Mouse (Mus musculus) heart, postnatal 36 days (tissue): ENCODE results near the gene Entpd7. TPM values are rescaled to one million over a fixed set of nuclear protein-coding genes. Genes with fewer than 3 reads are reported as not detected.

Source experiments
- DNase-seq, 2 experiments: peaks; one replicate each; pipeline ENCODE4 v3.0.0; 2021 to 2022
- intact Hi-C: fragments of 180-260 bp; cut with DNase I; formaldehyde crosslinking; loops from one replicate; pipeline ENCODE4 v1.15.1; 2025
- total RNA-seq, 2 experiments: library from RNA; stranded (reverse); gene quantifications; 2 replicates each; pipeline ENCODE4 v1.2.3; 2021

The Entpd7 gene
- total RNA-seq, 2 experiments from 2014 or later = 2.9 to 3.3 TPM

- intact Hi-C loops = no loop called here
- DNase-seq = no peak
Measured at GRCm38 (mm10) chr19:43761543-43762256, 72.2 kb downstream of the Entpd7 start.

- intact Hi-C loops = no loop called here
- no peak for DNase-seq
Measured at GRCm38 (mm10) chr19:43762410-43762809, 72.9 kb downstream of the Entpd7 start.

- intact Hi-C loops = no loop called here
- no peak for DNase-seq
Measured at GRCm38 (mm10) chr19:43766451-43766850, 77.0 kb downstream of the Entpd7 start.

GRCm38 (mm10) chr19:43767549-43768322 is 78.3 kb downstream of the Entpd7 start:
- intact Hi-C loops = no loop called here
- DNase-seq = no peak

GRCm38 (mm10) chr19:43769366-43769960 is 80.0 kb downstream of the Entpd7 start:
- no peak for DNase-seq
- intact Hi-C loops = no loop called here

- intact Hi-C loops = no loop called here
- no peak for DNase-seq
Measured at GRCm38 (mm10) chr19:43770584-43770983, 81.1 kb downstream of the Entpd7 start.

- no peak for DNase-seq
- intact Hi-C loops = no loop called here
Measured at GRCm38 (mm10) chr19:43771499-43771969, 82.1 kb downstream of the Entpd7 start.

GRCm38 (mm10) chr19:43772311-43772710 is 82.8 kb downstream of the Entpd7 start:
- no peak for DNase-seq
- intact Hi-C loops = no loop called here

GRCm38 (mm10) chr19:43775433-43775832 is 86.0 kb downstream of the Entpd7 start:
- intact Hi-C loops = no loop called here
- no peak for DNase-seq

- DNase-seq = no peak
- intact Hi-C loops = no loop called here
Measured at GRCm38 (mm10) chr19:43776561-43776960, 87.1 kb downstream of the Entpd7 start.

- intact Hi-C loops = no loop called here
- DNase-seq = no peak
Measured at GRCm38 (mm10) chr19:43777308-43777707, 87.8 kb downstream of the Entpd7 start.

- no peak for DNase-seq
- intact Hi-C loops = no loop called here
Measured at GRCm38 (mm10) chr19:43780391-43780790, 90.9 kb downstream of the Entpd7 start.

- intact Hi-C loops = no loop called here
- DNase-seq = no peak
Measured at GRCm38 (mm10) chr19:43781980-43782379, 92.5 kb downstream of the Entpd7 start, which contains the start of gene Abcc2. TSS of gene Abcc2 (plus strand) at chr19:43782192.

Other genes starting within 250 kb of the Entpd7 start
- not detected for gene Cnnm1, start 249.2 kb upstream of the Entpd7 start, total RNA-seq
- 1,000 to 10,000 TPM in 1 of 2 experiments, 100 to 1,000 TPM in 1; 980 to 1,055 TPM for gene Got1, start 165.1 kb upstream of the Entpd7 start, total RNA-seq
- not detected for gene Nkx2-3, start 77.3 kb upstream of the Entpd7 start, total RNA-seq
- gene Slc25a28, start 14.8 kb upstream of the Entpd7 start, total RNA-seq = 10 to 100 TPM; 27.9 to 29.3 TPM
- 10 to 100 TPM; 15.1 to 16.3 TPM for gene Cutc, start 63.3 kb downstream of the Entpd7 start, total RNA-seq
- gene Cox15, start 63.3 kb downstream of the Entpd7 start, total RNA-seq = 10 to 100 TPM; 31.9 to 34.3 TPM
- not detected for gene Abcc2, start 92.5 kb downstream of the Entpd7 start, total RNA-seq